Mouse (Mus musculus): Measurements from ENCODE around the gene Rere. TPM values are rescaled to one million over a fixed set of nuclear protein-coding genes. Genes with fewer than 3 reads are reported as not detected.
A peak's percentile ranks its signal among the peaks of the same experiment; 100 is the strongest.

Rere gene
- total and polyA plus RNA-seq, 3 experiments: 4.1 to 31.8 TPM; not detected in 1

DNA sequence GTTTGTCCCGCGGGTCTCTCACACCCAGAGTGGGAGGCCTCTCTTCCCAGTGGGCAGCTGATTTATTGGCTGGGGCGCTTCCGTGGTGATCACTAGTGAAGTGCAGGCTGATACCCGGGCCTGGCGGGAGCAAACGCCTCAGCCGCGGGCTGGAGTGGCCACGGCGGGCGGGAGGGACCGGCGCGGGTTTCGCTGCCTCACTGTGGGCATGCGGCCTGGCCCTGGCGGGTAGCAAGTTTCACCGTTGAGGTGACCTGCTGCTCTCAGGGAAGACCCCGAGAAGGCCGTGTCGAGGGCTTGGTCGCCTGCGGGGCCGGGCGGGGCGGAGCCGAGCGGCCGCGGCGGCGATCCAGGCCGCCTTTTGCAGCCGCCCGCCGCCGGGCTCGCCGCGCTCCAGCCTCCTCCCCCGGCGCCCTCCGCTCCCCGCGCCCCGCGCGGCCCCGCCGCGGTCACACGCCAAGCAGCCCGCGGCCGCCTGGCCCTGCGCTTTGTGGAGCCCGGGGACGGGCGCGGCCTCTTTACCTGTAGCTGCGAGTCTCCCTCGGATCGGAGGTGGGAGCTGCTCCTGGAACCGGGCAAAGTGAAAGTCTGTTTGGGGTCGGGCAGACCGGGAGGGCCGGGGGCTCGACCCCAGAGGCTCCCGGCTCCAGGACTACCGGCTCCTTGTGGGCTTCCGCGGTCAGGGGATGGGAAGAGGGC is 287.8 kb downstream of the Rere start:
- H3K79me2 ChIP-seq (ENCODE audit: control insufficient read depth, insufficient read depth, low read length, poor library complexity): no peaks in the 10 kb centered on the region; the same call in 1 of the 2 replicates
- H3K4me1 ChIP-seq (ENCODE audit: control insufficient read depth in 1 of 2, insufficient read depth in 2 of 2, low read length in 2 of 2): peaks cover 5 to 33% of the 10 kb centered on the region in 2 experiments
- H3K4me3 ChIP-seq (ENCODE audit: control insufficient read depth in 1 of 2, insufficient read depth in 1 of 2, low read depth in 2 of 2, low read length in 2 of 2): peak overlapping the region; percentile 70 to 76
- no peaks in the 10 kb centered on the region for H3K27me3 ChIP-seq (ENCODE audit: control insufficient read depth in 1 of 2, insufficient read depth in 2 of 2, low read length in 2 of 2)
- H3K9ac ChIP-seq (ENCODE audit: control insufficient read depth, low read depth, low read length, poor library complexity, severe bottlenecking): peak overlapping the region; percentile 79
- TF ChIP-seq POLR2A (IDR thresholded peaks at IDR 0.05; ENCODE audit: control insufficient read depth in 1 of 2, insufficient read depth in 1 of 2, low read depth in 1 of 2, low read length in 2 of 2, poor library complexity in 1 of 2): 0 out of 4 replicates have a peak, but pooled peaks of 1 of the 2 experiments have one; percentile 26
- TF ChIP-seq GATA1 (IDR thresholded peaks at IDR 0.05; ENCODE audit: low read depth, low read length): no peak
- TF ChIP-seq USF1 (IDR thresholded peaks at IDR 0.05; ENCODE audit: low read depth, low read length): no peak
- no peak for TF ChIP-seq BHLHE40 (IDR thresholded peaks at IDR 0.05; ENCODE audit: borderline replicate concordance, low read depth, low read length)
- H3K36me3 ChIP-seq (ENCODE audit: control insufficient read depth in 1 of 2, insufficient read depth in 2 of 2, low read length in 2 of 2): peaks cover 0 to 36% of the 10 kb centered on the region in 2 experiments; a peak in 2 of 4 replicates
- DNase-seq (ENCODE audit: low read depth, low spot score): peak; percentile 49
- no peaks in the 10 kb centered on the region for H3K9me3 ChIP-seq (replicated peaks; ENCODE audit: insufficient read depth, low read length)
- peak overlapping the region; percentile 61 for H3K27ac ChIP-seq (ENCODE audit: control insufficient read depth, low read depth, low read length)

DNA sequence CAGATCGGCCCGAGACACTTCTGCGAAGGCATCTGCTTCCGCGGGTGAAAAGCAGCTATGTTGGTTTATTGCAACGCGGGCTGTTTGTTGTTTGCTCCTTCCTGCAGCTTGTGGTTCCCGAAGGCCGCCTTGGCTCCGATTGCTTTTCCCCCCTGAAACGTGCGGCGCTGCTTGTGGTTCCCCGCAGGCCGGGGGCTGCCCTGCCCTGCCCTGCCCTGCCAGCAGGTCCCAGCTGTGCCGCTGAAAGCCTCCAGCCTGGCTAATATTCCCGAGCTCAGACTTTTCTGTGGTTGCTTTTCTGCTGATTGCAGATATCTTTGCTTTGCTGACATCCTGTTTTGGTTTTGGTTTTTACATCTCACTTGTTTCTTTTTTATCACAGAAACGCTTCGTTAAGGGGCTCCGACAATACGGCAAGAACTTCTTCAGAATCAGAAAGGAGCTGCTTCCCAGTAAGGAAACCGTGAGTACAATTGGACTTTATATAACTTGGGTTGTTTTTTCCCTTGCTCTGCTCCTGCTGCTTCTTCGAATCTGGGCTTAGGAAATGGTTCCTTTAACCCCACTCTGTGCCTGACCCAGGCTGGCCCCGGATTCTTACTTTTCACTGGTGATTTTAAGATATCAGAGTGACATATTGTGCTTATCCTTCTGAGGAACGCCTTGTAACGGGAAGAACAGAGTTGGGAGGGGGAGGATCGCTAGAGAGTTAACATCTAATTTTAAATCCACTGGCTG is 288.6 kb downstream of the Rere start:
- Histone ChIP-seq H3K9ac (ENCODE audit: control insufficient read depth, low read depth, low read length, poor library complexity, severe bottlenecking) (peak overlapping the region; percentile 79), H3K4me1 (ENCODE audit: control insufficient read depth in 1 of 2, insufficient read depth in 2 of 2, low read length in 2 of 2) (peaks cover 5 to 33% of the 10 kb centered on the region in 2 experiments), H3K27ac (ENCODE audit: control insufficient read depth, low read depth, low read length) (peak overlapping the region; percentile 61), H3K4me3 (ENCODE audit: control insufficient read depth in 1 of 2, insufficient read depth in 1 of 2, low read depth in 2 of 2, low read length in 2 of 2) (peak overlapping the region; percentile 70 to 76), H3K79me2 (ENCODE audit: control insufficient read depth, insufficient read depth, low read length, poor library complexity) (no peaks in the 10 kb centered on the region; the same call in 1 of the 2 replicates), H3K9me3 (replicated peaks; ENCODE audit: insufficient read depth, low read length) (no peaks in the 10 kb centered on the region), H3K27me3 (ENCODE audit: control insufficient read depth in 1 of 2, insufficient read depth in 2 of 2, low read length in 2 of 2) (no peaks in the 10 kb centered on the region), H3K36me3 (ENCODE audit: control insufficient read depth in 1 of 2, insufficient read depth in 2 of 2, low read length in 2 of 2) (peaks cover 0 to 32% of the 10 kb centered on the region in 2 experiments; a peak in 2 of 4 replicates)
- peak; percentile 83 for DNase-seq (ENCODE audit: low read depth, low spot score)
- TF ChIP-seq GATA1 (IDR thresholded peaks at IDR 0.05; ENCODE audit: low read depth, low read length) (peak; percentile 93), TCF12 (IDR thresholded peaks at IDR 0.05; ENCODE audit: low read depth, low read length) (peak; percentile 96), CTCF (IDR thresholded peaks at IDR 0.05 in 2 of 3, conservative IDR thresholded peaks at IDR 0.05 in 1 of 3; ENCODE audit: control insufficient read depth in 1 of 3, insufficient read depth in 1 of 3, low read depth in 2 of 3, low read length in 3 of 3, poor library complexity in 1 of 3, severe bottlenecking in 1 of 3) (no peak), GABPA (IDR thresholded peaks at IDR 0.05; ENCODE audit: low read depth, low read length) (no peak), MXI1 (IDR thresholded peaks at IDR 0.05; ENCODE audit: low read depth, low read length) (peak; percentile 85), MEF2A (IDR thresholded peaks at IDR 0.05; ENCODE audit: extremely low read depth, insufficient replicate concordance, low read depth, low read length, poor library complexity, severe bottlenecking) (no peak), MAFK (IDR thresholded peaks at IDR 0.05; ENCODE audit: borderline replicate concordance, low read depth, low read length) (peak; percentile 94), TBP (IDR thresholded peaks at IDR 0.05; ENCODE audit: low read depth, low read length) (no peak), MAZ (IDR thresholded peaks at IDR 0.05; ENCODE audit: low read depth, low read length) (peak; percentile 68), UBTF (IDR thresholded peaks at IDR 0.05; ENCODE audit: borderline replicate concordance, insufficient read depth, low read depth, low read length) (no peak), ELF1 (IDR thresholded peaks at IDR 0.05; ENCODE audit: low read depth, low read length) (peak; percentile 38; the same call in 1 of the 2 replicates), MAX (IDR thresholded peaks at IDR 0.05; ENCODE audit: low read length) (peak; percentile 45; the same call in 1 of the 2 replicates), NELFE (IDR thresholded peaks at IDR 0.05; ENCODE audit: low read depth, low read length) (no peak), KAT2A (conservative IDR thresholded peaks at IDR 0.05; ENCODE audit: low read depth, low read length) (no peak; the same call in 1 of the 2 replicates), RCOR1 (IDR thresholded peaks at IDR 0.05; ENCODE audit: low read depth, low read length) (peak; percentile 100), ZC3H11A (IDR thresholded peaks at IDR 0.05; ENCODE audit: low read depth, low read length) (0 out of 2 replicates have a peak, but pooled peaks have one; percentile 27), ZNF384 (IDR thresholded peaks at IDR 0.05; ENCODE audit: low read depth, low read length) (no peak; the same call in none of the 2 replicates), SMC3 (IDR thresholded peaks at IDR 0.05; ENCODE audit: low read depth, low read length) (peak; percentile 14; the same call in 1 of the 2 replicates), ZKSCAN1 (IDR thresholded peaks at IDR 0.05; ENCODE audit: low read depth, low read length) (no peak), BHLHE40 (IDR thresholded peaks at IDR 0.05; ENCODE audit: borderline replicate concordance, low read depth, low read length) (peak; percentile 95), POLR2A (IDR thresholded peaks at IDR 0.05; ENCODE audit: control insufficient read depth in 1 of 2, insufficient read depth in 1 of 2, low read depth in 1 of 2, low read length in 2 of 2, poor library complexity in 1 of 2) (0 out of 4 replicates have a peak, but pooled peaks of 1 of the 2 experiments have one; percentile 11), JUND (IDR thresholded peaks at IDR 0.05; ENCODE audit: low read depth, low read length) (0 out of 2 replicates have a peak, but pooled peaks have one; percentile 57), SIN3A (IDR thresholded peaks at IDR 0.05; ENCODE audit: low read length) (peak; percentile 88), CHD1 (IDR thresholded peaks at IDR 0.05; ENCODE audit: low read depth, low read length) (no peak), ETS1 (IDR thresholded peaks at IDR 0.05; ENCODE audit: low read depth, low read length) (peak; percentile 97), ZMIZ1 (IDR thresholded peaks at IDR 0.05; ENCODE audit: low read depth, low read length) (peak; percentile 35; the same call in 1 of the 2 replicates)

Data from MEL (cell line).